Mouse (Mus musculus) limb, embryonic 12.5 days (tissue): ENCODE measurements around the gene Nfatc4. TPM values are rescaled to one million over a fixed set of nuclear protein-coding genes. Genes with fewer than 3 reads are reported as not detected.

Experiments
- ATAC-seq: fragments of 200-750 bp; cut with Nextera tagmentation; 2 replicates; pipeline ENCODE4 v1.8.0; 2017; ENCODE audit warnings: low read depth, moderate TSS enrichment; ENCODE audit not compliant: insufficient number of reproducible peaks, insufficient read depth, low FRiP score, low TSS enrichment
- H3K27ac ChIP-seq: fragments of 300-500 bp; sonication (generic); 2 replicates; pipeline ENCODE4 v1.5.1; 2016; ENCODE audit warnings: mild to moderate bottlenecking, moderate library complexity
- H3K27me3 ChIP-seq: fragments of 300-500 bp; sonication (generic); 2 replicates; pipeline ENCODE4 v1.6.1; 2016; ENCODE audit warnings: mild to moderate bottlenecking, moderate library complexity
- H3K36me3 ChIP-seq: fragments of 300-500 bp; sonication (generic); 2 replicates; pipeline ENCODE4 v1.6.1; 2016; ENCODE audit warnings: mild to moderate bottlenecking, moderate library complexity
- H3K4me1 ChIP-seq: fragments of 300-500 bp; sonication (generic); replicated peaks from 2 replicates; pipeline ENCODE4 v1.6.1; 2016
- H3K4me2 ChIP-seq: fragments of 300-500 bp; sonication (generic); 2 replicates; pipeline ENCODE4 v1.6.1; 2016; ENCODE audit warnings: mild to moderate bottlenecking, moderate library complexity
- H3K4me3 ChIP-seq: fragments of 300-500 bp; sonication (generic); replicated peaks from 2 replicates; pipeline ENCODE4 v1.5.1; 2016; ENCODE audit warnings: mild to moderate bottlenecking
- H3K9ac ChIP-seq: fragments of 300-500 bp; sonication (generic); replicated peaks from 2 replicates; pipeline ENCODE4 v1.6.1; 2016; ENCODE audit warnings: mild to moderate bottlenecking, moderate library complexity
- H3K9me3 ChIP-seq: fragments of 300-500 bp; sonication (generic); 2 replicates; pipeline ENCODE4 v1.6.1; 2016; ENCODE audit warnings: mild to moderate bottlenecking, moderate library complexity
- WGBS: fragments of 180-500 bp; shearing (Covaris S2); methylation state at CpG from one replicate; pipeline ENCODE4 v1.1.7; 2016; 5-methylcytosine and 5-hydroxymethylcytosine counted together
- polyA plus RNA-seq: library from polyadenylated mRNA; unstranded; fragments of >200 nt; fragmentation: Nextera tagmentation; extraction: Ambion mirVana; gene quantifications from 2 replicates; pipeline ENCODE4 v1.2.1, GENCODE M21; 2016

The Nfatc4 gene
- polyA plus RNA-seq, 1 experiment from 2014 or later = 151 TPM

GRCm38 (mm10) chr14:55822435-55822990 lies 431 bp upstream of the Nfatc4 start:
- Histone ChIP-seq H3K27ac (peak overlapping the region; percentile 100), H3K4me1 (peaks cover 24% of the 10 kb centered on the region), H3K36me3 (peaks cover 12% of the 10 kb centered on the region), H3K27me3 (no peaks in the 10 kb centered on the region), H3K4me2 (peak overlapping the region; percentile 98), H3K4me3 (peak overlapping the region; percentile 86), H3K9me3 (no peaks in the 10 kb centered on the region), H3K9ac (peak overlapping the region; percentile 97; the same call in 1 of the 2 replicates)
- no peak for ATAC-seq
- WGBS = 5% methylated on average over 13 of the region's 13 CpGs

GRCm38 (mm10) chr14:55824001-55824480 lies 1.1 kb downstream of the Nfatc4 start:
- Histone ChIP-seq H3K9ac (peak overlapping the region; percentile 97), H3K4me3 (peak overlapping the region; percentile 86), H3K27me3 (no peaks in the 10 kb centered on the region), H3K27ac (peak overlapping the region; percentile 100), H3K4me2 (peak overlapping the region; percentile 98), H3K36me3 (peaks cover 27% of the 10 kb centered on the region), H3K4me1 (peaks cover 39% of the 10 kb centered on the region), H3K9me3 (no peaks in the 10 kb centered on the region)
- WGBS = under 1% methylated on average over 10 of the region's 10 CpGs
- peak; percentile 5; the same call in 1 of the 2 replicates for ATAC-seq

- peak; percentile 4; the same call in 1 of the 2 replicates for ATAC-seq
Measured at GRCm38 (mm10) chr14:55824481-55825215, 1.7 kb downstream of the Nfatc4 start.

GRCm38 (mm10) chr14:55825216-55826051 lies 2.5 kb downstream of the Nfatc4 start:
- no peak for ATAC-seq
- Histone ChIP-seq H3K27ac (peak overlapping the region; percentile 100), H3K4me3 (peak overlapping the region; percentile 86), H3K9me3 (no peaks in the 10 kb centered on the region), H3K27me3 (no peaks in the 10 kb centered on the region), H3K4me2 (peak overlapping the region; percentile 98), H3K9ac (peak overlapping the region; percentile 97), H3K36me3 (peaks cover 41% of the 10 kb centered on the region), H3K4me1 (peaks cover 50% of the 10 kb centered on the region)
- 0% methylated on average over 19 of the region's 37 CpGs for WGBS

More at GRCm38 (mm10) chr14:55824481-55825215, 1.7 kb downstream of the Nfatc4 start:
- Histone ChIP-seq H3K4me1 (peaks cover 45% of the 10 kb centered on the region), H3K9ac (peak overlapping the region; percentile 97), H3K4me2 (peak overlapping the region; percentile 98), H3K36me3 (peaks cover 34% of the 10 kb centered on the region), H3K9me3 (no peaks in the 10 kb centered on the region), H3K27ac (peak overlapping the region; percentile 100), H3K27me3 (no peaks in the 10 kb centered on the region), H3K4me3 (peak overlapping the region; percentile 86)
- under 1% methylated on average over 31 of the region's 32 CpGs for WGBS

GRCm38 (mm10) chr14:55826142-55826541 lies 3.2 kb downstream of the Nfatc4 start:
- peak overlapping the region; percentile 98 for H3K4me2 ChIP-seq
- H3K36me3 ChIP-seq = peaks cover 48% of the 10 kb centered on the region
- peak overlapping the region; percentile 86 for H3K4me3 ChIP-seq
- H3K27ac ChIP-seq = peak overlapping the region; percentile 100
- ATAC-seq = no peak
- 1% methylated on average over 15 of the region's 15 CpGs for WGBS
- peak overlapping the region; percentile 97 for H3K9ac ChIP-seq
- H3K9me3 ChIP-seq = no peaks in the 10 kb centered on the region
- peaks cover 50% of the 10 kb centered on the region for H3K4me1 ChIP-seq
- no peaks in the 10 kb centered on the region for H3K27me3 ChIP-seq

- H3K9ac ChIP-seq = peak overlapping the region; percentile 97
- H3K27me3 ChIP-seq = no peaks in the 10 kb centered on the region
- H3K9me3 ChIP-seq = no peaks in the 10 kb centered on the region
- no peak for ATAC-seq
- peak overlapping the region; percentile 86 for H3K4me3 ChIP-seq
- H3K4me2 ChIP-seq = peak overlapping the region; percentile 98
- H3K4me1 ChIP-seq = peaks cover 50% of the 10 kb centered on the region
- peaks cover 55% of the 10 kb centered on the region for H3K36me3 ChIP-seq
- H3K27ac ChIP-seq = peak overlapping the region; percentile 100
- 9% methylated on average over 41 of the region's 41 CpGs for WGBS
Measured at GRCm38 (mm10) chr14:55826551-55827340, 3.8 kb downstream of the Nfatc4 start.

GRCm38 (mm10) chr14:55828716-55829263 lies 5.8 kb downstream of the Nfatc4 start:
- Histone ChIP-seq H3K9ac (0 out of 2 replicates have a peak overlapping the region, but pooled peaks have one; percentile 27), H3K27ac (0 out of 2 replicates have a peak overlapping the region, but pooled peaks have one; percentile 29), H3K9me3 (no peaks in the 10 kb centered on the region), H3K4me3 (peak overlapping the region; percentile 86), H3K27me3 (no peaks in the 10 kb centered on the region), H3K36me3 (peaks cover 75% of the 10 kb centered on the region), H3K4me1 (peaks cover 55% of the 10 kb centered on the region), H3K4me2 (peak overlapping the region; percentile 98)
- no peak for ATAC-seq
- WGBS = 56% methylated on average over 3 of the region's 3 CpGs

GRCm38 (mm10) chr14:55829854-55830253 lies 6.9 kb downstream of the Nfatc4 start:
- Histone ChIP-seq H3K36me3 (peaks cover 76% of the 10 kb centered on the region), H3K9ac (no peak overlapping the region), H3K27me3 (no peaks in the 10 kb centered on the region), H3K4me3 (no peak overlapping the region), H3K27ac (no peak overlapping the region), H3K4me1 (peaks cover 60% of the 10 kb centered on the region), H3K4me2 (no peak overlapping the region), H3K9me3 (no peaks in the 10 kb centered on the region)
- WGBS = 89% methylated on average over 16 of the region's 16 CpGs
- no peak for ATAC-seq

- Histone ChIP-seq H3K36me3 (peaks cover 76% of the 10 kb centered on the region), H3K9ac (no peak overlapping the region), H3K4me3 (no peak overlapping the region), H3K4me2 (no peak overlapping the region), H3K9me3 (no peaks in the 10 kb centered on the region), H3K27ac (no peak overlapping the region), H3K27me3 (no peaks in the 10 kb centered on the region), H3K4me1 (peaks cover 65% of the 10 kb centered on the region)
- ATAC-seq = no peak
- WGBS = 91% methylated on average over 4 of the region's 4 CpGs
Measured at GRCm38 (mm10) chr14:55830331-55830730, 7.4 kb downstream of the Nfatc4 start.

- ATAC-seq = no peak
- peak overlapping the region; percentile 53; the same call in 1 of the 2 replicates for H3K27ac ChIP-seq
- H3K36me3 ChIP-seq = peaks cover 58% of the 10 kb centered on the region
- no peaks in the 10 kb centered on the region for H3K27me3 ChIP-seq
- no peaks in the 10 kb centered on the region for H3K9me3 ChIP-seq
- 81% methylated on average over 4 of the region's 4 CpGs for WGBS
- H3K9ac ChIP-seq = no peak overlapping the region
- H3K4me1 ChIP-seq = peaks cover 54% of the 10 kb centered on the region
- no peak overlapping the region for H3K4me2 ChIP-seq
- no peak overlapping the region for H3K4me3 ChIP-seq
Measured at GRCm38 (mm10) chr14:55833126-55833525, 10.2 kb downstream of the Nfatc4 start.
